Mouse (Mus musculus) embryonic stem cell, embryonic (primary cell): ENCODE data around the gene Sema4d.

Source experiments
- CTCF ChIA-PET, 4 experiments: fragments of 300-600 bp in 2 of 4; fragments of 350-600 bp in 2 of 4; sonication (Branson Sonifier 250); formaldehyde crosslinking; loops; one replicate each; lab custom pipeline; 2022; ENCODE audit warnings: inconsistent platforms in 2 of 4; lab: Charles Lee
- POLR2A ChIA-PET, 4 experiments: fragments of 300-600 bp in 2 of 4; fragments of 350-600 bp in 2 of 4; sonication (Branson Sonifier 250); formaldehyde crosslinking; loops; one replicate each; lab custom pipeline; 2022; ENCODE audit warnings: antibody characterized with exemption in 4 of 4, inconsistent platforms in 1 of 4; lab: Charles Lee

Sema4d gene

DNA sequence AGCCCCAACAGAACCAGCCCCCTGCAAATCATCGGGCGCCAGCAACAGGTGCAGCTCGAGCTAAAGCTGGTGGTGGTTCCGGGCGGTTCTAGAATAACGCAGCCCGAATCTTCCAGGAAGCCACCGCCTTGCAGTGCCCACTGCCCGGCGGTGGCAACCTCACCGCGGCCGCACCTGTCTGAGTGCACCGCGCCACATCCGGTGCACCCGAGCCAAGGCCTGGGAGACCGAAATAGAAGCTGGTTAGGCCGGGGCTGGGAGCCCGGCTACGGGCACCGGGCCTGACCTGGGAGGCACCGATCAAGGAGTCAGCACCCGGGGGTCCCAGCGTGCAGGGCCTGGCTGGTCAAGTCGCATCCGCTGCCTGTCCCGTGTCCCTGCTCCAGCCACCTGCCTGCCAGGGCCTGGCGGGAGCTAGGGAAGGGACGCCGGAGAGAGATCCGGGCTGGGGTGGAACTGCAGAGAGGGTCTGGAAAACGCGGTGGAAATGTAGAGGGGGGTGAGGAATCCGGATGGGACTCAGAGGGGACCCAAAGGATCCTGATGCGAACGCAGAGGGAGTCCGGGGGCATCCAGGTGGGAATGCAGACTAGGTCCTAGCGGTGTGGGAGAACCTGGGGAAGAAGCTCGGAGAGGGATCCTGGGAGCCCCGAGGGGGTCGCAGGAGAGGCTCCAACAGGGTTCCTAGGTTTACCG lies 670 bp downstream of the Sema4d start:
- ChIA-PET CTCF (interaction anchor here in 1 of 4 experiments (0.5 kb wide), 1 partner anchor 175 kb away, joined by 11 read pairs; no protein-coding TSS in a partner anchor), POLR2A (interaction anchor here in 3 of 4 experiments (0.7 to 2.1 kb wide), 16 partner anchors 9 to 143 kb away, joined by 3 to 9 read pairs (median 4); partner anchors contain the start of gene Secisbp2 (in 1 of the 3))

DNA sequence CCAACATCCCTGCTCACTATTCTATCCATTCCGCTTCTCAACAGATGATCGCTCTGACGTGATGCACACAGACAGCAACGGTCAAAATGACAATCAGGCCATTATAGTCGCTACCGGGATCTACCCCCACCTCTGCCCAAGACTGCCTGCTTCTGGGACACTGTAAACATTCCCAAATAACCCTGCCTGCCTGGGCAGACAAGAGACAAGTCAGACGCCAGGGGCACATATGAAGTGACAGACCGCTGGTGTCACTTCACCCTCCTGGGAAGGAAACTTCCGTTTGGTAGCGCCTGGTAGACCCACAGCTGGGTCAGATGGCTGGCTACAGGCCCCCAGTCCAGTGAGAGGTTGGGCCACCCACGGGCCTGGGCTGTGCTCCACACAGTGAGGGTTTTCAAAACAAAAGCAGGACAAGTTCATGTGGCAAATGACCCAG lies 1.4 kb downstream of the Sema4d start:
- CTCF ChIA-PET, result no interaction called here
- POLR2A ChIA-PET, result interaction anchor here in 2 of 4 experiments (0.7 to 2.1 kb wide), 8 partner anchors 8 to 142 kb away, joined by 3 to 9 read pairs (median 4); no protein-coding TSS in a partner anchor

DNA sequence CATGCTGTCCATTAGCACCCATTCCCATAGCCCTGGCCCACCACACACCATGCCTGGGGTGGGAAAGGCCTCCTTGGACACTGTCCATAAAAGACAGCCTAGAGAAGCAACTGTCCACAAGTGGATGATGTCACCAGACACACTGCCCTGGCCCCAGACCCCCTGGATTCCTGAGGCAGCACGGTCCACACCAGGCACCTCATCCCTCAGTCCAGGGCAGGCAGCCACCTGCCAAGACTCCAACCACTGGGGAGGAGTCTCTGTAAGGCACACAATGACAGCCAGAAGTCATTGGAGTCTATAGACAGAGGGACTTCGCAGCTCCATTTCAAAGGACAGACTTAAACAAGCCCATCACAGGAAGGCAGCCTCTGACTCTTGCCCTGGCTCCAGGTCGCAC lies 1.9 kb downstream of the Sema4d start:
- ChIA-PET POLR2A (interaction anchor here in 1 of 4 experiments (0.8 to 1.2 kb wide), 2 partner anchors 140 to 288 kb away, joined by 3 to 4 read pairs; partner anchors contain the start of gene Secisbp2), CTCF (no interaction called here)

DNA sequence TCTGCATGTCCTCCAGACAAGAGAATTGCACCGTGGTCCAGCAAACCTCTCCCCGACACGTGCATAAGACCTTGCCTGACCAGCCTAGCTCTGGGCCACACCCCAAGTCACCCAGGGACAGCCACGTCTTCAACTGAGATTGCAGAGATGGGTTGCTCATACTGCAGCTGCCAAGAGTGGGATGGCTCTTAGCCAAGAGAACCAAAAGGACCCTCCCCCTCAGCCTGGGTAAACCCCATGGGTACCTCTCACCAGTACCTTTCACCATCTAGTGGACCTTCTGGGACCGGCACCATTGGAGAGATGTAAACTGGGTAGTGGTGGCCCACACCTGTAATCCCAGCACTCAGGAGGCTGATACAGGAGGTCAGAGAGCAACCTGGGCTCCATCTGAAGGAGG lies 2.8 kb downstream of the Sema4d start:
- ChIA-PET POLR2A (interaction anchor here in 1 of 4 experiments (1.2 kb wide), 1 partner anchor 139 kb away, joined by 4 read pairs; the partner anchor contains the start of gene Secisbp2), CTCF (no interaction called here)

DNA sequence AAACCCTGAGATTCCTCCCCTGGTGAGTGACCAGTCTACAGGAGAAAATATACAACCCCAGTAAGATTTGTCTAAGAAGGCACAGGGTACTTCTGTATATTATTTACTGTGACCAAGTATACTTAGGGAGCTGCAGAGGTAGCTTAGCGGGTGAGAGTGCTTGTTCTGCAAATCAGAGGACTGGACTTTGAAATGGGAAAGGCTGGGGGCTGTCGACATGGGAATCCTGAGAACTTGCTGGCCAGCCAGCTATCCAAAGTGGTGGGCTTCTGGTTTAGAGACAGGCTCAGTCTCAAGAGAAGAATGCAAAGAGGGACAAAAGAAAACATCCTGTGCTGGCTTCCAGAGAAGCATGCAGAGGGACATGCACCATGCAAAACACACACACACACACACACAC lies 5.7 kb downstream of the Sema4d start:
- CTCF ChIA-PET, result interaction anchor here in 2 of 4 experiments (0.6 to 0.7 kb wide), 3 partner anchors 34 to 488 kb away, joined by 3 to 9 read pairs (median 3); no protein-coding TSS in a partner anchor
- POLR2A ChIA-PET, result interaction anchor here in 2 of 4 experiments (0.6 to 2.5 kb wide), 4 partner anchors 9 to 75 kb away, joined by 3 to 7 read pairs (median 4); no protein-coding TSS in a partner anchor

DNA sequence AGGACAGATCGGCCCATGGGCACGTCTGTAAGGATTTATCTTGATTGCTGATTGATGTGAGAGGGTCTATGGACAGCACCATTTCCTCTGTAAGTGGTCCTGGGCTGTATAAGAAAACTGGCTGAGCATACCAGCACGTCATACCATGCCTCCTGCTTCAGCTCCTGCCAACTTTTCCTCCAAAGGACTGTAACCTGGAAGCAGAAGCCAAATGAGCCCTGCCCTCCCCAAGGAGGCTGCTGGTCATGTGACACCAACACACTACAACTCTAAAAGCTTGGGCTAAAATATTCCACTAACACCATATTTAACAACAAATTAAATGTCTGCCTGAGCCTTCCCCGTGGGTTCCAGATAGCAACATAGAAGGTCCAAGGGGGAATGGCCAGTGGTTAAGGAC lies 6.9 kb downstream of the Sema4d start:
- CTCF ChIA-PET, result no interaction called here
- POLR2A ChIA-PET, result interaction anchor here in 1 of 4 experiments (2.5 kb wide), 1 partner anchor 11 kb away, joined by 7 read pairs; no protein-coding TSS in a partner anchor

DNA sequence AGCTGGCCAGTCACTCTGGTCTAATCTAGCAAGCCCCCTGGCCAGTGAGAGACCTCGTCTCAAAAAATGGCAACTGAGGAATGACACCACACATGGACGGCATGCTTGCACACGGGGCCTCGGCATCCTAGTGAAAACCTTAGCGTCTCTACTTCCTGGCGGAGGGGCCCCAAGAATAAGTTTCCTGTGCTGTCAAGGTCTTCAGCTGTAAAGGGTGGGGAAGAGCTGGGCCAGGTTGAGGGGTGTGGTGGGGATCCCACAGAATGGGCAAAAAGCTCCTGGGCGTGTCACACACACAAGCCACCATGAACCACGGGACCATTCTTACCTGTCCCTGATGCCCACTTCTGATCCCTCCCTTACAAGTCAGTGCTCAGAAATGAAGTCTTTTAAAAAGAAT lies 9.1 kb downstream of the Sema4d start:
- POLR2A ChIA-PET, result interaction anchor here in 2 of 4 experiments (1.4 to 1.6 kb wide), 3 partner anchors 8 to 27 kb away, joined by 3 to 6 read pairs (median 4); no protein-coding TSS in a partner anchor
- CTCF ChIA-PET, result no interaction called here

DNA sequence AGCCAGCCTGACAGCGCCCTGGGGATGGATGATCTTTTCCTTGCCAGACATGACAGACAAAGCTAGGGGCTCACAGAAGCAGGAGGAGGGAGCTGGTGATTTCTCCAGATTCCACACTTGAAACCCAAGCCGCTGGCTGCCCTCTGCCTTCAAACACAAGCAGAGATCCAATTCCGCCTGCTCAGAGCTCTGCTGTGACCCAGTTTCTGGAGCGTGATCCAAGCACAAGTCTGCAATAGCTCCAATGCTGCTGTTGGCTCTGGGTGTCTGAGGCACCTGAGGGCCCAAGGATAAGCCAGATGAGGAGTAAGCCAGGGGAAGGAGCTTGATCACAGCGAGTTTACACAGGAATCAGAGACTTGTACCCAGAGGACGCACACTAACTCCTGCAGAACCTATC lies 9.7 kb downstream of the Sema4d start:
- CTCF ChIA-PET, result interaction anchor here in 1 of 4 experiments (1.0 kb wide), 1 partner anchor 54 kb away, joined by 3 read pairs; no protein-coding TSS in a partner anchor
- POLR2A ChIA-PET, result interaction anchor here in 2 of 4 experiments (0.9 to 1.6 kb wide), 4 partner anchors 9 to 55 kb away, joined by 3 to 6 read pairs (median 4); no protein-coding TSS in a partner anchor

DNA sequence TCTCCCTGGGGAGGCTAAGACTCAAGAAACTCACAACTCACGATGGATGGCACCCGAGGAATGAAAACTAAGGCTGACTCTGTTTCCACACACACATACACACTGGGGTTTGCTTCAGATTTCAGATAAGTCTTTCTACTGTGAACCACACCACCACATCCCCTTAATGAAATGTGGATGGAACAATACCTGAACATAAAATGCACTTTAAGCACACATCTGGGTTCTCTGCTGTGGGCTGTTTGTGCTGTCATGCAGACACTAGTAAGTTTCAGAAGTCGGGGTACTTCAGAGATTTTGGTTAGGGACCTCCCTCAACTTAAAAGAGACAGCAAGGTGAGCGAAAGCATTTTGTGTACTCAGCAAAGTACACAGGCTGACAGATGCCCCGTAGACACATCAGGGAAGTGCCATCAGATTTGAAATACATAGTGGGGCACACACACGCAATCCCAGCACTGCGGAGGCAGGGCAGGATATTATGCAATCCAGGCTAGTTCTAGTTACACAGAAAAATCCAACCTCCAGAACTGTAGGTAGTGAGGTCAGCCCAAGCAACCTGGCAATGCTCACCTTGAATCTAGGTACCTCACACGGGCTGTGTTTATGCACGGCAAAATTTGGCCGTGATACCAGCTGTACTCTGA lies 12.9 kb downstream of the Sema4d start:
- CTCF ChIA-PET, result no interaction called here

DNA sequence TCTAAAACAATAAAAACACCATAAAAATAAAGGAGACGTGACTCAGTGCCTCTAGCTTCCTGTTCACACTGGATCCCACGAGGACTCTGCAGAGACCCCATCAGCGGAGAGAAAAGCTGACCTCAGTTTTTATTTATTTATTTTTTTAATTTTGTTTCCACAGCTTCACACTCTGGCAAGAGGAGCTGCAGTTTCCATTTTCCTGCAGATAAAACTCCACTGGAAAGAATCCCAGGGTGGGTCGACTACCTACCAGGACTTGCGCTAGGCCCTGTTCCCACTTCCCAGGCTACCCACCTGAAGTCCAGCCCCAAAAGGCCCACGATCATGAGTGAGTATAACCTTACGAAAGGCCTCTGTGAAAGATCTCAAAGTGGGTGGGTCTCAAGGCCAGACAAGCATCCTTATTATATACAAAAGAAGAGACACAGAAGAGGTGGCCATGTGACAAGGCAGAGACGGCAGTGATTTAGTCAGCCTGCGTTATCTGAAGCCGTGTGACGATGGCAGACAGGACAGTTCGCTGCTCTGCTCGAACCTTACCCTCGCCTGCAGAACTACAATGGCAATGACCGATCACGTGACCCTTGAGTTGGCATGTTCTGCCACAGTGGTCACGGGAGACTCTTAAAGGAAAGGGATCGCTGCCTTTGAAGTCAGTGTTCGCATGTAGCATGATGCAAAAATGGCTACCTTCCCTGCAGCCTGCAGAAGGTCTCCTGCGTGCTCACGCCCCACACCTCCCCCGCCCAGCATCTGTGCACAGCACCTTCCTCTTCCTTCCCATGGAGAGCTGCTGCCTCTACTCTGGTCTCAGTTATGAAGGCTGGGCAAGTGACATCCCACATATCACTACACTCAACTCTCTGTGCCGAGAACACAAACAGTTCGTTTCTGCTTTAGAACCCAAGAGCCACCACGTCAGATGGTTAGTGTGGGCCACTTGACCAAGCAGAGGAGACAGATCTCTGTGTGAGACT lies 14.3 kb downstream of the Sema4d start:
- POLR2A ChIA-PET, result interaction anchor here in 1 of 4 experiments (0.6 kb wide), 1 partner anchor 44 kb away, joined by 3 read pairs; no protein-coding TSS in a partner anchor
- CTCF ChIA-PET, result interaction anchor here in 1 of 4 experiments (0.6 kb wide), 1 partner anchor 14 kb away, joined by 3 read pairs; no protein-coding TSS in a partner anchor

More for the DNA sequence above, 12.9 kb downstream of the Sema4d start:
- POLR2A ChIA-PET, result interaction anchor here in 1 of 4 experiments (1.2 kb wide), 1 partner anchor 12 kb away, joined by 5 read pairs; no protein-coding TSS in a partner anchor

DNA sequence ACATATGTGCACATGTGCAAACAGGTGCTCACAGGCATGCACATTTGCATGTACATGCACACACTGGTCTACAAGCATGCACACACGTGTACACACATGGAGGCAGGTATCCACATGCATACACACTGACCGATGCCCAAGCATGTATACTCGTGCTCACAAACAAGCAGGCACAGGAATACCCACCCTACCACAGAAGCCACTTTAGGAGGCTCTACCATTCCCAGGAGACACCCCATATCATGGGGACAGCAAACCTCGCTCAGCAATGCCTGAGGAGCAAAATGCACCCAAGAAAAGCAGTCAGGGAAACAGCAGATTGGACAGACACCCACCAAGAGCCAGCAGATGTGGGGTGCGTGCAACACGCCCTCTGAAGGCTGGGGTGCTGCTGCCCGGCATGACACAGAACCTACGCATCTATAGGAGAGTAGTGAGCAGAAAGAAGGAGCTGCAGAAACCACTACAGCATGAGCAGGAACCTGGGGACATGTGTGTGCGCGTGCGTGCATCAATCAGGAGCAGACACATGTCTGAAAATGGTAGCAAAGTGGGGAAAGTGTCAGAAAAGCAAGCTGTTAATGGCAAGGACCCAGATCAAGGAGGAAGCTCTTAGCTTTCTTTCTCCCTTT lies 15.1 kb downstream of the Sema4d start:
- CTCF ChIA-PET, result no interaction called here
- POLR2A ChIA-PET, result interaction anchor here in 3 of 4 experiments (0.5 to 1.4 kb wide), 6 partner anchors 10 to 44 kb away, joined by 3 to 4 read pairs (median 3); no protein-coding TSS in a partner anchor

DNA sequence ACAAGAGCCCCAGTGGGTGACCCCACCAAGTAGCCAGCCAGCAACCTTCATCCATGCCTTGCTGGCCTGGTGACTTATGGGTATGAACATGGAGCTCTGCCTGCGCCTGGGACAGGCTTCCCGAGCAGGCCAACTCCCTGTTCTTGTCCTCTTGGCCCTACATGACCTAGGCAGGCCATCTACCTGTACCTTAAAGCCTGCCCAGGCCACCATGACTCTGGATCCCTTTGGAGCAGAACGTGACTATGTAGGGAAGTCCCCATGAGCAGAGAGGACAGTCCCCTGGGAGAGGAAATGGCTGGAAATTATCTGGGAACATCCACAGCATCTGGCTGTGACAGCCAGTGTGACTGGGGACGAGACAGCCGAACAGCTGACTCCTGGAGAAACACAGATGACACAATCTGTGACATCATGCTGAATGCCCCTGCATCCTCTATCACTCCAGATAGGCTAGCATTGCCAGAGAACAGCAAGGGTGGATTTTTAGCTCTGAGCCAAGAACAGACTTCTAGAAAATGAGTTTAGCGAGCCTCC lies 15.7 kb downstream of the Sema4d start:
- POLR2A ChIA-PET, result interaction anchor here in 2 of 4 experiments (0.5 to 1.4 kb wide), 5 partner anchors 9 to 170 kb away, joined by 3 to 4 read pairs (median 3); no protein-coding TSS in a partner anchor

DNA sequence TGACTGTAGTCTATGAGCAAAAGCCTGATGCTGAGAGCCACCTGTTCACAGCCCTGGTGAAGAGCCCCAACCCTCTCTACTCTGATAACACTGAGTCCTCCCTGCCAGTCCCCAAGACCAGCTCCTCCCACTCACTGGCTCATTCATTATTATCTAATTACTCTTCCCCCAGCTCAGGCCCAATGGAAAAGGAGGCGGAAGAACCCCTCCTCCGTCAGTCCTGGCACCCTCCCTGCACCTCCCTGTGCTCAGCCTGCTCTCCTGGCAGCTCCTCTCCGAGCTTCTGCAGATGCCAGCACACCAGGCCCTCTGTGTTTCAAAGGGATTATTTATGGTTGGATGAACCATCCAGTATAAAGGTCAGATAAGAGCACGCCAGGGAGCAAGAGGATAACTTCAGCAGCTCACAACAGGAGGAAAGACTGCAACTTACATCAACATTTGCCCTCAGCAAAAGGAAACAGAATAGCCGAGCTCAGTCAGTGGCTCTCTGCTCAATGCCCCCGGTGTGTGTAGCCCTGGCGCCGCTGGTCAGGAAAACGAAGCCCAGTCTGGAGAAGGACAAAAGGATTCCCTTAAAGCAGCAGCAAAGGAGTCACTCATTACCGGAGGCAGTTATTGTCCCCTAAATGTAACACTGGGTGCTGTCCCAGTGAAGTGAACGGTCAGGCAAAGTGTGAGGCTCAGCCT lies 16.4 kb downstream of the Sema4d start:
- ChIA-PET POLR2A (interaction anchor here in 2 of 4 experiments (0.5 to 1.6 kb wide), 5 partner anchors 9 to 169 kb away, joined by 3 to 4 read pairs (median 3); no protein-coding TSS in a partner anchor), CTCF (interaction anchor here in 1 of 4 experiments (0.8 kb wide), 1 partner anchor 9 kb away, joined by 3 read pairs; no protein-coding TSS in a partner anchor)

More for the DNA sequence above, 15.7 kb downstream of the Sema4d start:
- CTCF ChIA-PET, result interaction anchor here in 1 of 4 experiments (0.8 kb wide), 1 partner anchor 10 kb away, joined by 3 read pairs; no protein-coding TSS in a partner anchor

DNA sequence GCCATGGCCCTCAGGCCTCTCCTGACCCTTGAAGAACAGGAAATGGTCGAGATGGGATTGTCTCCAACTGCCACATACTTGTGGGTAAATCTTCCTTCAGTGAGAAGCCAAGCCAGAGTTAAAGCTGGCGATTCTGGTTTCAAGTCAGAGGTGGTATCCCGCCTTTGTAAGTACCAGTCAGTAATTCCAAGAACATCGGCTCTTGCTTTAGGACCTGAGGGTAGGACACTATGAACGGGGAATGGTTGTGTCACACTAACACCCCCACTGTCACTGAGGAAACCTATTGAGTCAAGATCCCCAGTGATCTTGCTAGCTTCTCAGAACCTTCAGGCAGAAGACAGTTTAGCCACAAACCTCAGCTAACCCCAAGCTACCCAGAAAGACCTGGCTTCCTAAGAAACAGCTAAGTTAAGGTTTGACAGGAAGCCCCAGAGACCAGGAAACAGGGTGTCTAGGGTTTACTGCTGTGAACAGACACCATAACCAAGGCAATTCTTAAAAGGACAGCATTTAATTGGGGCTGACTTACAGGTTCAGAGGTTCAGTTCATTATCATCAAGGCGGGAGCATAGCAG lies 17.3 kb downstream of the Sema4d start:
- CTCF ChIA-PET, result interaction anchor here in 1 of 4 experiments (0.5 kb wide), 1 partner anchor 1617 kb away, joined by 4 read pairs; no protein-coding TSS in a partner anchor
- POLR2A ChIA-PET, result interaction anchor here in 2 of 4 experiments (0.6 to 1.6 kb wide), 2 partner anchors 20 to 41 kb away, joined by 3 read pairs; no protein-coding TSS in a partner anchor

DNA sequence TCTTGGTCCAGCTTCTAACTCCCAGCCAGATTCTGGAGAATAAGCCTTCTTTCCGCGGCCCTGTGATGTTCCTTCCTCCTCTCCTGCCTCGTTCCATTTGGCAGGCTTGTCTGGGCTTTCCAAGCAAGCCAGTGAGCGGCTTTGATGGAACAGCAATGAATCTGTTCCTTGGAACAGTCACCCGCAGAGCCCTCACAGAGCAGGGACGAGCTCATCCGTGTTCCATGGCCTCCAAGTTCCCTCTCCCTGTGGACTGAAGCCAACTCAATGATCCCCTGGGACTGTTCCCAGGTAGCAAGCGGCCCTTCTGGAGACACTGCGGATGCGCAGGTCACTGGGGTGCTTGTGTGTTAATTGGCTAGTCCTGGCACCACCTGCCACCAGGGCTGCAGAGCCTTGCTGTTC lies 21.7 kb downstream of the Sema4d start:
- ChIA-PET POLR2A (interaction anchor here in 3 of 4 experiments (0.5 to 1.5 kb wide), 4 partner anchors 10 to 551 kb away, joined by 3 to 7 read pairs (median 3); no protein-coding TSS in a partner anchor), CTCF (no interaction called here)
